ENCODE assay signal across 12 mouse cellular contexts in the genomic region with DNA sequence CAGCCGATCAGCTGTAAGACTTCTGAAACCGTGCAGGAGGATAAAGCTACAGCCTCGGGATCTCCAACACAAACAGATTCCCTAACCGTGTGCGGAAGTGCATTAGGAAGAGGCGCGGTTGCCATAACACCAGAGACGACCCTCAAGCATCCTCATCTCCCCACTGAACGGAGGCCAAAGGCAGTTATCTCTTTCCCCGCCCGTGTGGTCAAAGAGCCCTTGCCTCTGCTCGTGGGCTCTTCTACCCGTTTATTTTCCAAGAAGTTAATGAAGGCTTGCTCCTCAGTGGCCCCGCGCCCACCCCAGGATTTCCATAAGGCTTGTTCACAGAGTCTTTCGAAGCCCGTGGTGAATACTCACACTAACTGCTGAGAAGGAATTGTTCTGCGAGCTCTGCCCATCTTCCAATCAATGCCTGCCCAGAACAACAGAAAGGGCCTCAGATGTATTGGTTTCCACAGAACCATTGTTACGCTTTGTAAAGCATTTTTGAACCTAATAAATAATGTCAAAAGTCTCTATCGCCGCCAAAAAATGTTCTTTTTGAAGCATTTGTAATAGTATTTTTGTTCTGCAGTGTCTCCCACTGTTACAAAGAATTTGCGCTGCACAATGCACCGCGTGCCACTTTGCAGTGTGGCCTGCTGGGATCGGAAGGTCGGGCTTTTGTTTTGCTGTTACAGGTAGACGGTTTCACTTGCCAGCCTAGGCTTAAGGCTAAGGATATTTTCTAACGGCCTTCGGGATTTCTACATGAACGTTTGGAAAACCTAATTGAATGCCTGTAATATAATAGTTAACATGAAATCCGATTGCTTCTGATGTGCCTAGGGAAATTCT.
DNase-seq lines count a peak whose midpoint lies in the region; ATAC-seq and TF ChIP-seq lines count a peak whose summit lies in the region.
"Had no signal": no experiment of that assay in that cellular context is flagged by ENCODE, and none has a peak within 500 bp of the region (broad histone marks: within the 10 kb centered on the region; RNA-seq: fewer than 3 reads in every experiment).

No protein-coding gene starts in this region.

- WGBS in embryonic facial prominence, embryonic 10.5 days, result 43% methylated on average over 31 of the region's 31 CpGs
- WGBS in hindbrain, embryonic 10.5 days, result 28% methylated on average over 31 of the region's 31 CpGs
- WGBS in midbrain, embryonic 14.5 days, result 9% methylated on average over 31 of the region's 31 CpGs
- WGBS in heart, embryonic 12.5 days, result 58% methylated on average over 31 of the region's 31 CpGs

- H3K27ac ChIP-seq in embryonic facial prominence, embryonic 10.5 days (replicated peaks), result no peak overlapping the region
- H3K27ac ChIP-seq in hindbrain, embryonic 10.5 days, result peak overlapping the region; percentile 81
- peak overlapping the region; percentile 49 for H3K27ac ChIP-seq in midbrain, embryonic 14.5 days (replicated peaks; ENCODE audit: low read depth, low read length)
- H3K27ac ChIP-seq in heart, embryonic 12.5 days (ENCODE audit: poor library complexity, severe bottlenecking), result no peak overlapping the region
- H3K27ac ChIP-seq: heart, embryonic 13.5 days had no signal

- peaks cover 10% of the 10 kb centered on the region for H3K27me3 ChIP-seq in E14TG2a.4 (ENCODE audit: insufficient read depth, low read length)
- H3K27me3 ChIP-seq in embryonic facial prominence, embryonic 10.5 days (replicated peaks; ENCODE audit: low read depth, poor library complexity, severe bottlenecking), result 0 out of 2 replicates have a peak, but pooled peaks cover 12% of the 10 kb centered on the region
- H3K27me3 ChIP-seq in hindbrain, embryonic 10.5 days (ENCODE audit: insufficient read depth, poor library complexity, severe bottlenecking), result peaks cover 29% of the 10 kb centered on the region
- no peaks in the 10 kb centered on the region for H3K27me3 ChIP-seq in midbrain, embryonic 14.5 days (ENCODE audit: control insufficient read depth, insufficient read depth, low read length)
- no peaks in the 10 kb centered on the region for H3K27me3 ChIP-seq in heart, embryonic 12.5 days (replicated peaks)
- H3K27me3 ChIP-seq: heart, embryonic 13.5 days had no signal

- no peaks in the 10 kb centered on the region for H3K9me3 ChIP-seq in E14TG2a.4 (ENCODE audit: low read length)
- no peaks in the 10 kb centered on the region for H3K9me3 ChIP-seq in embryonic facial prominence, embryonic 10.5 days
- no peaks in the 10 kb centered on the region for H3K9me3 ChIP-seq in hindbrain, embryonic 10.5 days
- no peaks in the 10 kb centered on the region for H3K9me3 ChIP-seq in midbrain, embryonic 14.5 days (ENCODE audit: control insufficient read depth, low read length)
- H3K9me3 ChIP-seq in heart, embryonic 12.5 days (replicated peaks), result no peaks in the 10 kb centered on the region
- H3K9me3 ChIP-seq: heart, embryonic 13.5 days had no signal

- peak overlapping the region; percentile 20 for H3K4me3 ChIP-seq in E14TG2a.4 (replicated peaks; ENCODE audit: low read length)
- peak overlapping the region; percentile 23; the same call in 1 of the 2 replicates for H3K4me3 ChIP-seq in embryonic facial prominence, embryonic 10.5 days
- peak overlapping the region; percentile 35 for H3K4me3 ChIP-seq in hindbrain, embryonic 10.5 days
- H3K4me3 ChIP-seq in midbrain, embryonic 14.5 days (replicated peaks; ENCODE audit: low read depth, low read length), result peak overlapping the region; percentile 4
- no peak overlapping the region for H3K4me3 ChIP-seq in heart, embryonic 12.5 days
- H3K4me3 ChIP-seq: heart, embryonic 13.5 days had no signal

- no peak overlapping the region for H3K9ac ChIP-seq in midbrain, embryonic 14.5 days (replicated peaks; ENCODE audit: low read length)
- H3K9ac ChIP-seq in heart, embryonic 12.5 days, result no peak overlapping the region
- H3K9ac ChIP-seq: heart, embryonic 13.5 days had no signal

- TF ChIP-seq CTCF in E14TG2a.4 (conservative IDR thresholded peaks at IDR 0.05; ENCODE audit: low read length), result no peak

- peaks cover 5% of the 10 kb centered on the region; the same call in 1 of the 2 replicates for H3K4me1 ChIP-seq in E14TG2a.4 (replicated peaks; ENCODE audit: low read depth, low read length)
- H3K4me1 ChIP-seq in embryonic facial prominence, embryonic 10.5 days, result peaks cover 12% of the 10 kb centered on the region
- H3K4me1 ChIP-seq in hindbrain, embryonic 10.5 days (replicated peaks), result peaks cover 20% of the 10 kb centered on the region
- H3K4me1 ChIP-seq in midbrain, embryonic 14.5 days (ENCODE audit: control insufficient read depth, insufficient read depth, low read length), result peaks cover 10% of the 10 kb centered on the region; the same call in 1 of the 2 replicates
- H3K4me1 ChIP-seq in heart, embryonic 12.5 days (replicated peaks), result no peaks in the 10 kb centered on the region
- H3K4me1 ChIP-seq: heart, embryonic 13.5 days had no signal

- H3K36me3 ChIP-seq in E14TG2a.4 (ENCODE audit: insufficient read depth, low read length), result no peaks in the 10 kb centered on the region
- no peaks in the 10 kb centered on the region for H3K36me3 ChIP-seq in embryonic facial prominence, embryonic 10.5 days (replicated peaks)
- no peaks in the 10 kb centered on the region for H3K36me3 ChIP-seq in hindbrain, embryonic 10.5 days
- H3K36me3 ChIP-seq in midbrain, embryonic 14.5 days (ENCODE audit: control insufficient read depth, insufficient read depth, low read length), result no peaks in the 10 kb centered on the region
- no peaks in the 10 kb centered on the region for H3K36me3 ChIP-seq in heart, embryonic 12.5 days
- H3K36me3 ChIP-seq: heart, embryonic 13.5 days had no signal

- H3K4me2 ChIP-seq in midbrain, embryonic 14.5 days (ENCODE audit: low read length), result peak overlapping the region; percentile 48
- no peak overlapping the region for H3K4me2 ChIP-seq in heart, embryonic 12.5 days
- H3K4me2 ChIP-seq: heart, embryonic 13.5 days; liver, embryonic 11.5 days had no signal

- peak; percentile 12 for DNase-seq in embryonic facial prominence, embryonic 10.5 days (ENCODE audit: low spot score)
- DNase-seq in hindbrain, embryonic 10.5 days (ENCODE audit: low spot score), result peak; percentile 58
- peak; percentile 67 for DNase-seq in midbrain, embryonic 14.5 days
- no peak for DNase-seq in kidney, postnatal 36 days
- DNase-seq in adrenal gland, postnatal 14 days, result no peak
- DNase-seq: cerebellum, postnatal 25 days; kidney, adult 18-20 months had no signal

- peak; percentile 34; the same call in 1 of the 2 replicates for ATAC-seq in midbrain, embryonic 14.5 days (ENCODE audit: low FRiP score, low TSS enrichment)
- ATAC-seq in CD4-positive, CD25-positive, alpha-beta regulatory T cell, adult 4 months, result no peak
- ATAC-seq in heart, embryonic 12.5 days (ENCODE audit: insufficient number of reproducible peaks, low FRiP score), result no peak

Comparison
In these comparisons a context has a peak if more than half of its experiments do, and no peak if none do; other contexts are left out.
1. DNase-seq: peak in embryonic facial prominence, embryonic 10.5 days (single experiment), hindbrain, embryonic 10.5 days (single experiment) and midbrain, embryonic 14.5 days (single experiment); none in kidney, postnatal 36 days (0 of 2) and adrenal gland, postnatal 14 days (single experiment).
2. H3K27ac ChIP-seq: peak in hindbrain, embryonic 10.5 days (single experiment) and midbrain, embryonic 14.5 days (single experiment); none in embryonic facial prominence, embryonic 10.5 days (single experiment) and heart, embryonic 12.5 days (single experiment).